Mouse (Mus musculus) monocyte, adult 59 days (primary cell): ENCODE results near the gene Plekhg5. TPM values are rescaled to one million over a fixed set of nuclear protein-coding genes. Genes with fewer than 3 reads are reported as not detected.

Experiments used
- total RNA-seq, 2 experiments: library from RNA; stranded (reverse); gene quantifications; one replicate each; pipeline ENCODE4 v1.2.4; 2023

Plekhg5 gene
- total RNA-seq, result 1 to 10 TPM; 2.8 to 3.0 TPM

GRCm38 (mm10) chr4:152072121-152072601 lies at the start of gene Plekhg5:
Plekhg5 (plus strand) TSS chr4:152072498.

DNA sequence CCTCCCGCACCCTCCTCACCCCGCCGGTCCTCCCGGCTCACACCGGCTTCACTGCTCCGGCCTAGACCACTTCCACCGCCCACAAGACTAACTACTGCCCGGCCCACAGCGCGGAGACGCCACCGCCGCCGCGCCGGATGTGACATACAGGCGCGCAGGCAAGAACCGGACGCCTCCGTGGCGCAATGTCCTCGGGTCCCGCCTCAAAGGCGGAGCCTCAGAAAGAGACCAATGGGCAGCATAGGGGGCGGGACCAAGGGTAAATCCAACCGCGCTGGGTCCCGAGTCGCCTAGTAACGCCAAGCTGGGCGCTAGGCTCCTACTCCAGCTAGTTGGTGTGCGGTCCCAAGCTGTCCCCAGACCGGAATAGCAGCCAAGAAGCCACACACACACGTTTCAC lies 44.8 kb upstream of the Plekhg5 start, which contains the start of gene Zbtb48:
TSS of gene Zbtb48 (minus strand) at position 148 of the 400 bp plus-strand sequence.

DNA sequence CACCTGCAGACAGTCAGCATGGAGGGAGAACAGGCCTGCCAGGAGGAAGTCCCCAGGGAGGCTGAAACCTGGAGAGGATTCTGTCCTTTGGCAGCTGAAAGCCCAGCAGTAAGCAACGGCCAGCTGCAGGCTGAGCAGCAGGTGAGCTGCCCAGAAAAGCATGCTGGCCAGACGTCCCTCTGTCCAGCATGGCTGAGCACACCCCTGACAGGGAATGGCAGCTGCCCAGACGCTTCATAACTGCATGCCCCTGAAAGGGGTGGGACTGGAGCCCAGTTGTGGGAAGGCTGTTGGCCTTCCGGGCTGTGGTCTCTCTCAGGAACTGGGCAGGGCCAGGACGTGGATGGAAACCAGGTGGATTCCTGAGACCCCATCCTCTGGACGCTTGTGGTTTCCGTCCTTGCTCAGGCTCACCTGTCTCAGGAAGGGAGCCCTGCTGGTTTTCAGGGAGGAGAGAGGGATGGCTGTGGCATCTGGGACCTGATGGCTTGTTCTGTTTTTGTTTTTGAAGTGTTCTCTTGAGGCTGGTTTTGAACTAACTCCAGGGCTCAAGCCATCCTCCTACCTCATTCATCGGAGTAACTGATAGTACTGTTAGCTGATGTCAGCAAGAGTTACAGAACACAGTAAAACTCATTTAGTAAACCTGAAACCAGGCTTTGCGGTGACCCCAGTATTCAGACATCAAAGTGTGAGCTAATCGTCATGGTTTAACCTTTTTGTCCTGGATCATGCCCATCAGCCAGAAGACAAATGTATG lies 33.9 kb upstream of the Plekhg5 start, which contains the start of gene Tas1r1:
TSS of gene Tas1r1 (minus strand) at position 344 of the 760 bp plus-strand sequence.

DNA sequence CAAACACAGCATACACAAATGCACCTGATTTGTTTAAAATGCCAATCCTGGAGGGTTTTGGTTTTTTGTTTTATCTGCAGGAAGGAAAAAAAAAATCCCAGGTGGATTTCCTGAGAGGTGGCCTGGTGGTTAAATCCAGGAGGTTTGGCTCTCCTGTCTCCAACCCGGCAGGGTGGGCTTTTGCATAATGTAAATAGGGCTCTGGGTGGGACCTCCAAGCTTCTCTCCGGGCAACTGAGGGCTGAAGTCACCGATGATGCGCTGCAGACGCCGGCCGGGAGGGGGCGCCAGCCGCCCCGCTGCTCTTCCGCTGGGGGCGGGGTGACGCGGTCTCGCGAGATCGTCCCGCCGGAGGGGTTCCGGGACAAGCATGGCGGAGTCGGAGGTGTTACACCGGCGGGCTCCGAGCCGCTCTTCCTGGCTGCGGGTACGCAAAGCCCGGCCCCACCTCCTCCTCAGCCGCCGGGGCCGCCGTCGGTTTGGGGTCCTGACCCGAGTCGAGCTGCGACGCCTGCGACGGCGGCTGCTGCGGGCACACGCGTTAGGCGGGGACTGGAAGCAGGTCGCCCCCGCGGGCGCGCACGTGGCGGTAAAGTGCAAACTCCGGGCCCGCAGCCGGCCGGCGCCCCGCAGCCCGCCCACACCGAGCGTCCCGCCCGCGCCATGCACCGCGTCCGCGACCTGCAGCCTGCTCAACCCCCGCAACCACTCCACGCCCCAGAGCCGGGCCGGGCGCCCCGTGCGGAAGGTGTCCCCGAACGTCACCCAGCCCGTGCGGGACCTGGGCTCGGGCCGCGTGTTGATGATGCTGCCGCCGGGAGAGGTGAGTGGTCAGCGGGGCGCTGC lies 33.1 kb upstream of the Plekhg5 start, which contains the start of gene Nol9:
TSS of gene Nol9 (plus strand) at position 337 of the 846 bp plus-strand sequence.

GRCm38 (mm10) chr4:152115921-152116612 lies 43.8 kb downstream of the Plekhg5 start, which contains the start of gene Tnfrsf25:
Tnfrsf25 (plus strand) TSS chr4:152115934.

GRCm38 (mm10) chr4:152151966-152152544 lies 79.8 kb downstream of the Plekhg5 start, which contains the start of gene Espn:
Espn (minus strand) TSS chr4:152152371.

GRCm38 (mm10) chr4:152158585-152159284 lies 86.4 kb downstream of the Plekhg5 start, which contains the start of gene Hes2:
Hes2 (plus strand) TSS chr4:152158867.

Other genes with a start within 250 kb of the Plekhg5 start
- gene Camta1, start 210.6 kb upstream of the Plekhg5 start, total RNA-seq, result 10 to 100 TPM; 30.5 to 31.8 TPM
- gene Dnajc11, start 138.8 kb upstream of the Plekhg5 start, total RNA-seq, result 10 to 100 TPM; 46.3 to 52.5 TPM
- 10 to 100 TPM; 24.7 to 34.0 TPM for gene Thap3, start 83.5 kb upstream of the Plekhg5 start, total RNA-seq
- 1 to 10 TPM; 8.5 to 8.6 TPM for gene Phf13, start 76.2 kb upstream of the Plekhg5 start, total RNA-seq
- gene Klhl21, start 63.7 kb upstream of the Plekhg5 start, total RNA-seq, result 10 to 100 TPM; 23.1 to 25.3 TPM
- gene Zbtb48, start 44.8 kb upstream of the Plekhg5 start, total RNA-seq, result 10 to 100 TPM; 10.6 to 11.2 TPM
- gene Tas1r1, start 33.9 kb upstream of the Plekhg5 start, total RNA-seq, result not detected
- 10 to 100 TPM; 21.2 to 23.1 TPM for gene Nol9, start 33.2 kb upstream of the Plekhg5 start, total RNA-seq
- gene Tnfrsf25, start 43.4 kb downstream of the Plekhg5 start, total RNA-seq, result under 1 TPM; 0.49 to 0.58 TPM
- gene Espn, start 79.9 kb downstream of the Plekhg5 start, total RNA-seq, result 1 to 10 TPM; 2.3 to 4.6 TPM
- not detected for gene Hes2, start 86.4 kb downstream of the Plekhg5 start, total RNA-seq
- gene Acot7, start 105.6 kb downstream of the Plekhg5 start, total RNA-seq, result 10 to 100 TPM; 15.6 to 19.8 TPM
- gene Gpr153, start 201.7 kb downstream of the Plekhg5 start, total RNA-seq, result under 1 TPM; 0.24 to 0.73 TPM
- gene Hes3, start 219.2 kb downstream of the Plekhg5 start, total RNA-seq, result not detected
- gene Icmt, start 224.7 kb downstream of the Plekhg5 start, total RNA-seq, result 10 to 100 TPM; 16.3 to 18.7 TPM
- gene Rnf207, start 246.5 kb downstream of the Plekhg5 start, total RNA-seq, result not detected